Mouse (Mus musculus): ENCODE data around the gene Pagr1a. TPM values are rescaled to one million over a fixed set of nuclear protein-coding genes. Genes with fewer than 3 reads are reported as not detected.

Pagr1a gene
- polyA plus RNA-seq, 1 experiment from 2014 or later, result 19.4 TPM

GRCm38 (mm10) chr7:127014320-127014719 is 2.8 kb downstream of the Pagr1a start, which contains the start of gene Mvp:
Gene Mvp (minus strand): TSS chr7:127014621.
- Histone ChIP-seq H3K9ac (ENCODE audit: low read depth, low read length) (peak within 1 kb of the TSS; percentile 70), H3K4me1 (replicated peaks; ENCODE audit: insufficient read depth, low read length) (peaks cover 21% of the 10 kb centered on the region; the same call in 1 of the 2 replicates), H3K27me3 (ENCODE audit: insufficient read depth, low read length) (no peaks in the 10 kb centered on the region), H3K27ac (peak within 1 kb of the TSS; percentile 31), H3K4me2 (ENCODE audit: low read length) (peak within 1 kb of the TSS; percentile 73), H3K9me3 (replicated peaks; ENCODE audit: low read length) (no peaks in the 10 kb centered on the region), H3K4me3 (replicated peaks; ENCODE audit: low read depth, low read length) (peak within 1 kb of the TSS; percentile 47), H3K36me3 (ENCODE audit: insufficient read depth, low read length) (0 out of 2 replicates have a peak, but pooled peaks cover 4% of the 10 kb centered on the region)
- DNase-seq (ENCODE audit: low spot score) (peak; percentile 87), ATAC-seq (replicated peaks; ENCODE audit: low FRiP score, low read depth) (no peak)
- TF ChIP-seq CTCF (IDR thresholded peaks at IDR 0.05; ENCODE audit: low read depth), result no peak
- 14% methylated on average over 11 of the region's 11 CpGs for WGBS

- DNase-seq (ENCODE audit: low spot score), result no peak
- WGBS, result 94% methylated on average over 6 of the region's 6 CpGs
- no peak for ATAC-seq (replicated peaks; ENCODE audit: low FRiP score, low read depth)
- Histone ChIP-seq H3K27me3 (ENCODE audit: insufficient read depth, low read length) (no peaks in the 10 kb centered on the region), H3K36me3 (ENCODE audit: insufficient read depth, low read length) (0 out of 2 replicates have a peak, but pooled peaks cover 4% of the 10 kb centered on the region), H3K9me3 (replicated peaks; ENCODE audit: low read length) (no peaks in the 10 kb centered on the region), H3K4me3 (replicated peaks; ENCODE audit: low read depth, low read length) (no peak overlapping the region), H3K27ac (no peak overlapping the region), H3K4me1 (replicated peaks; ENCODE audit: insufficient read depth, low read length) (peaks cover 27% of the 10 kb centered on the region; the same call in 1 of the 2 replicates), H3K4me2 (ENCODE audit: low read length) (peak overlapping the region; percentile 73; the same call in 1 of the 2 replicates), H3K9ac (ENCODE audit: low read depth, low read length) (no peak overlapping the region)
- TF ChIP-seq CTCF (IDR thresholded peaks at IDR 0.05; ENCODE audit: low read depth), result no peak
These were observed 3.8 kb downstream of the Pagr1a start for GRCm38 (mm10) chr7:127013385-127013784.

- H3K4me1 ChIP-seq (replicated peaks; ENCODE audit: insufficient read depth, low read length), result peaks cover 23% of the 10 kb centered on the region; the same call in 1 of the 2 replicates
- 0 out of 2 replicates have a peak, but pooled peaks cover 4% of the 10 kb centered on the region for H3K36me3 ChIP-seq (ENCODE audit: insufficient read depth, low read length)
- DNase-seq (ENCODE audit: low spot score), result no peak
- no peak overlapping the region for H3K9ac ChIP-seq (ENCODE audit: low read depth, low read length)
- no peak overlapping the region for H3K27ac ChIP-seq
- WGBS, result 95% methylated on average over 10 of the region's 10 CpGs
- no peak overlapping the region for H3K4me3 ChIP-seq (replicated peaks; ENCODE audit: low read depth, low read length)
- no peak overlapping the region for H3K4me2 ChIP-seq (ENCODE audit: low read length)
- no peak for ATAC-seq (replicated peaks; ENCODE audit: low FRiP score, low read depth)
- no peaks in the 10 kb centered on the region for H3K9me3 ChIP-seq (replicated peaks; ENCODE audit: low read length)
- TF ChIP-seq CTCF (IDR thresholded peaks at IDR 0.05; ENCODE audit: low read depth), result no peak
- no peaks in the 10 kb centered on the region for H3K27me3 ChIP-seq (ENCODE audit: insufficient read depth, low read length)
These were observed 4.3 kb downstream of the Pagr1a start for GRCm38 (mm10) chr7:127012845-127013244.

- H3K4me1 ChIP-seq (replicated peaks; ENCODE audit: insufficient read depth, low read length), result peaks cover 20% of the 10 kb centered on the region; the same call in 1 of the 2 replicates
- no peaks in the 10 kb centered on the region for H3K9me3 ChIP-seq (replicated peaks; ENCODE audit: low read length)
- H3K9ac ChIP-seq (ENCODE audit: low read depth, low read length), result no peak overlapping the region
- H3K36me3 ChIP-seq (ENCODE audit: insufficient read depth, low read length), result 0 out of 2 replicates have a peak, but pooled peaks cover 4% of the 10 kb centered on the region
- no peak for TF ChIP-seq CTCF (IDR thresholded peaks at IDR 0.05; ENCODE audit: low read depth)
- ATAC-seq (replicated peaks; ENCODE audit: low FRiP score, low read depth), result no peak
- no peak overlapping the region for H3K4me3 ChIP-seq (replicated peaks; ENCODE audit: low read depth, low read length)
- no peak overlapping the region for H3K4me2 ChIP-seq (ENCODE audit: low read length)
- 71% methylated on average over 6 of the region's 6 CpGs for WGBS
- H3K27me3 ChIP-seq (ENCODE audit: insufficient read depth, low read length), result no peaks in the 10 kb centered on the region
- no peak for DNase-seq (ENCODE audit: low spot score)
- no peak overlapping the region for H3K27ac ChIP-seq
These were observed 4.8 kb downstream of the Pagr1a start for GRCm38 (mm10) chr7:127012374-127012773.

- Histone ChIP-seq H3K27ac (no peak overlapping the region), H3K4me1 (replicated peaks; ENCODE audit: insufficient read depth, low read length) (peaks cover 20% of the 10 kb centered on the region; the same call in 1 of the 2 replicates), H3K4me2 (ENCODE audit: low read length) (no peak overlapping the region), H3K36me3 (ENCODE audit: insufficient read depth, low read length) (0 out of 2 replicates have a peak, but pooled peaks cover 4% of the 10 kb centered on the region), H3K27me3 (ENCODE audit: insufficient read depth, low read length) (no peaks in the 10 kb centered on the region), H3K4me3 (replicated peaks; ENCODE audit: low read depth, low read length) (no peak overlapping the region), H3K9me3 (replicated peaks; ENCODE audit: low read length) (no peaks in the 10 kb centered on the region), H3K9ac (ENCODE audit: low read depth, low read length) (no peak overlapping the region)
- TF ChIP-seq CTCF (IDR thresholded peaks at IDR 0.05; ENCODE audit: low read depth), result peak; percentile 20; the same call in 1 of the 2 replicates
- DNase-seq (ENCODE audit: low spot score) (no peak), ATAC-seq (replicated peaks; ENCODE audit: low FRiP score, low read depth) (no peak)
- WGBS, result 82% methylated on average over 2 of the region's 2 CpGs
These were observed 5.4 kb downstream of the Pagr1a start for GRCm38 (mm10) chr7:127011717-127012116.

- no peak overlapping the region for H3K27ac ChIP-seq
- DNase-seq (ENCODE audit: low spot score) (no peak), ATAC-seq (replicated peaks; ENCODE audit: low FRiP score, low read depth) (no peak)
- TF ChIP-seq CTCF (IDR thresholded peaks at IDR 0.05; ENCODE audit: low read depth), result no peak
- no peak overlapping the region for H3K9ac ChIP-seq (ENCODE audit: low read depth, low read length)
- peaks cover 20% of the 10 kb centered on the region; the same call in 1 of the 2 replicates for H3K4me1 ChIP-seq (replicated peaks; ENCODE audit: insufficient read depth, low read length)
- no peaks in the 10 kb centered on the region for H3K27me3 ChIP-seq (ENCODE audit: insufficient read depth, low read length)
- H3K36me3 ChIP-seq (ENCODE audit: insufficient read depth, low read length), result 0 out of 2 replicates have a peak, but pooled peaks cover 4% of the 10 kb centered on the region
- 91% methylated on average over 2 of the region's 2 CpGs for WGBS
- no peak overlapping the region for H3K4me3 ChIP-seq (replicated peaks; ENCODE audit: low read depth, low read length)
- H3K9me3 ChIP-seq (replicated peaks; ENCODE audit: low read length), result no peaks in the 10 kb centered on the region
- no peak overlapping the region for H3K4me2 ChIP-seq (ENCODE audit: low read length)
These were observed 6.1 kb downstream of the Pagr1a start for GRCm38 (mm10) chr7:127011051-127011450.
